Mouse (Mus musculus) MEL (cell line): Measurements from ENCODE around the gene Abcg1. TPM values are rescaled to one million over a fixed set of nuclear protein-coding genes. Genes with fewer than 3 reads are reported as not detected.

ENCODE experiments used
- DNase-seq: peaks from one replicate; pipeline ENCODE4 v3.0.0; 2011; ENCODE audit warnings: low read depth, low spot score
- H3K27ac ChIP-seq: 2 replicates; pipeline ENCODE4 v1.5.1; 2012; ENCODE audit warnings: low read depth, mild to moderate bottlenecking, control low read depth, low read length, moderate library complexity; ENCODE audit not compliant: control insufficient read depth
- H3K27me3 ChIP-seq, 2 experiments: fragments of 150-350 bp in 1 of 2; sonication (generic) in 1 of 2; 2 replicates each; pipeline ENCODE4 v1.6.1; 2012; ENCODE audit warnings: low read length in 2 of 2, mild to moderate bottlenecking in 2 of 2, improper control_type of control experiment in 1 of 2, moderate library complexity in 1 of 2; ENCODE audit not compliant: insufficient read depth in 2 of 2, control insufficient read depth in 1 of 2
- H3K36me3 ChIP-seq, 2 experiments: 2 replicates each; pipeline ENCODE4 v1.6.1; 2012 to 2014; ENCODE audit warnings: low read length in 2 of 2, improper control_type of control experiment in 1 of 2, inconsistent platforms in 1 of 2, mild to moderate bottlenecking in 1 of 2; ENCODE audit not compliant: insufficient read depth in 2 of 2, control insufficient read depth in 1 of 2
- H3K4me1 ChIP-seq, 2 experiments: fragments of 150-350 bp in 1 of 2; sonication (generic) in 1 of 2; 2 replicates each; pipeline ENCODE4 v1.6.1; 2012; ENCODE audit warnings: low read length in 2 of 2, improper control_type of control experiment in 1 of 2, mild to moderate bottlenecking in 1 of 2; ENCODE audit not compliant: insufficient read depth in 2 of 2, control insufficient read depth in 1 of 2
- H3K4me3 ChIP-seq, 2 experiments: fragments of 150-350 bp in 1 of 2; sonication (generic) in 1 of 2; 2 replicates each; pipeline ENCODE4 v1.5.1; 2012; ENCODE audit warnings: low read depth in 2 of 2, low read length in 2 of 2, mild to moderate bottlenecking in 2 of 2, moderate library complexity in 2 of 2, control low read depth in 1 of 2, improper control_type of control experiment in 1 of 2; ENCODE audit not compliant: control insufficient read depth in 1 of 2, insufficient read depth in 1 of 2
- H3K79me2 ChIP-seq: 2 replicates; pipeline ENCODE4 v1.6.1; 2012; ENCODE audit warnings: mild to moderate bottlenecking, low read length, moderate library complexity; ENCODE audit not compliant: control insufficient read depth, poor library complexity, insufficient read depth
- H3K9ac ChIP-seq: 2 replicates; pipeline ENCODE4 v1.6.1; 2012; ENCODE audit warnings: low read depth, mild to moderate bottlenecking, control low read depth, low read length, moderate library complexity; ENCODE audit not compliant: control insufficient read depth, poor library complexity, severe bottlenecking
- H3K9me3 ChIP-seq: fragments of 150-350 bp; sonication (generic); replicated peaks from 2 replicates; pipeline ENCODE4 v1.6.1; 2012; ENCODE audit warnings: mild to moderate bottlenecking, low read length, improper control_type of control experiment, moderate library complexity; ENCODE audit not compliant: insufficient read depth
- BHLHE40 ChIP-seq: IDR thresholded peaks from 2 replicates; pipeline ENCODE4 v1.6.1; 2012; ENCODE audit warnings: low read depth, mild to moderate bottlenecking, inconsistent platforms, low read length, improper control_type of control experiment, borderline replicate concordance
- CHD2 ChIP-seq: IDR thresholded peaks from 2 replicates; pipeline ENCODE4 v1.6.1; 2011; ENCODE audit warnings: low read length, improper control_type of control experiment
- E2F4 ChIP-seq: IDR thresholded peaks from 2 replicates; pipeline ENCODE4 v1.6.1; 2011; ENCODE audit warnings: low read depth, low read length, improper control_type of control experiment, borderline replicate concordance
- EP300 ChIP-seq, 2 experiments: IDR thresholded peaks; 2 replicates each; pipeline ENCODE4 v1.6.1; 2011; ENCODE audit warnings: improper control_type of control experiment in 2 of 2, low read length in 2 of 2, low read depth in 1 of 2, mild to moderate bottlenecking in 1 of 2
- GATA1 ChIP-seq: IDR thresholded peaks from 2 replicates; pipeline ENCODE4 v1.6.1; 2011; ENCODE audit warnings: low read depth, low read length, improper control_type of control experiment
- JUND ChIP-seq: IDR thresholded peaks from 2 replicates; pipeline ENCODE4 v1.6.1; 2011; ENCODE audit warnings: low read depth, mild to moderate bottlenecking, improper control_type of control experiment, low read length
- MAFK ChIP-seq: IDR thresholded peaks from 2 replicates; pipeline ENCODE4 v1.6.1; 2011; ENCODE audit warnings: low read depth, mild to moderate bottlenecking, low read length, improper control_type of control experiment, borderline replicate concordance
- MAX ChIP-seq: IDR thresholded peaks from 2 replicates; pipeline ENCODE4 v1.6.1; 2011; ENCODE audit warnings: low read length, improper control_type of control experiment
- MAZ ChIP-seq: IDR thresholded peaks from 2 replicates; pipeline ENCODE4 v1.6.1; 2012; ENCODE audit warnings: low read depth, mild to moderate bottlenecking, inconsistent platforms, low read length, improper control_type of control experiment
- MEF2A ChIP-seq: IDR thresholded peaks from 2 replicates; pipeline ENCODE4 v1.6.1; 2014; ENCODE audit warnings: low read depth, mild to moderate bottlenecking, inconsistent platforms, low read length, improper control_type of control experiment; ENCODE audit not compliant: poor library complexity, insufficient replicate concordance, severe bottlenecking; ENCODE audit errors: extremely low read depth
- MXI1 ChIP-seq: IDR thresholded peaks from 2 replicates; pipeline ENCODE4 v1.6.1; 2011; ENCODE audit warnings: mild to moderate bottlenecking, low read depth, low read length, improper control_type of control experiment
- MYC ChIP-seq: IDR thresholded peaks from 2 replicates; pipeline ENCODE4 v1.6.1; 2011; ENCODE audit warnings: low read depth, mild to moderate bottlenecking, low read length, improper control_type of control experiment, moderate library complexity
- POLR2AphosphoS2 ChIP-seq: IDR thresholded peaks from 2 replicates; pipeline ENCODE4 v1.6.1; 2011; ENCODE audit warnings: low read length, improper control_type of control experiment
- RAD21 ChIP-seq: IDR thresholded peaks from 2 replicates; pipeline ENCODE4 v1.6.1; 2011; ENCODE audit warnings: mild to moderate bottlenecking, low read depth, low read length, improper control_type of control experiment
- SIN3A ChIP-seq: IDR thresholded peaks from 2 replicates; pipeline ENCODE4 v1.6.1; 2012; ENCODE audit warnings: low read length, improper control_type of control experiment, inconsistent platforms
- SMC3 ChIP-seq: IDR thresholded peaks from 2 replicates; pipeline ENCODE4 v1.6.1; 2011; ENCODE audit warnings: low read depth, low read length, improper control_type of control experiment
- TAL1 ChIP-seq: IDR thresholded peaks from 2 replicates; pipeline ENCODE4 v1.6.1; 2012; ENCODE audit warnings: mild to moderate bottlenecking, inconsistent platforms, low read length, moderate library complexity, mixed read lengths
- TBP ChIP-seq: IDR thresholded peaks from 2 replicates; pipeline ENCODE4 v1.8.0; 2011; ENCODE audit warnings: low read depth, low read length, improper control_type of control experiment
- TCF12 ChIP-seq: IDR thresholded peaks from 2 replicates; pipeline ENCODE4 v1.6.1; 2014; ENCODE audit warnings: low read depth, mild to moderate bottlenecking, inconsistent platforms, low read length, improper control_type of control experiment, moderate library complexity
- USF2 ChIP-seq, 2 experiments: IDR thresholded peaks; 2 replicates each; pipeline ENCODE4 v1.6.1; 2011 to 2012; ENCODE audit warnings: improper control_type of control experiment in 2 of 2, low read length in 2 of 2, borderline replicate concordance in 1 of 2, inconsistent platforms in 1 of 2, low read depth in 1 of 2, mild to moderate bottlenecking in 1 of 2; ENCODE audit not compliant: insufficient read depth in 1 of 2
- ZKSCAN1 ChIP-seq: IDR thresholded peaks from 2 replicates; pipeline ENCODE4 v1.6.1; 2012; ENCODE audit warnings: low read depth, mild to moderate bottlenecking, inconsistent platforms, low read length, improper control_type of control experiment, moderate library complexity
- polyA plus RNA-seq, 2 experiments: library from polyadenylated mRNA; stranded (reverse) in 1 of 2; unstranded in 1 of 2; fragments of >175 nt in 1 of 2; fragments of >200 nt in 1 of 2; gene quantifications; 2 replicates each; pipeline versions ENCODE4 v1.2.1 to v1.2.4; 2012; ENCODE audit warnings: low replicate concordance in 2 of 2, low read depth in 1 of 2; ENCODE audit not compliant: insufficient read length in 2 of 2, insufficient read depth in 1 of 2, missing spikeins in 1 of 2
- total RNA-seq: library from RNA; depleted of rRNA; stranded (reverse); fragments of 300-350 nt; gene quantifications from 2 replicates; pipeline ENCODE4 v1.2.3, GENCODE M21; 2012

The Abcg1 gene
- total and polyA plus RNA-seq, 3 experiments = 11.6 to 18.0 TPM; not detected in 1

DNA sequence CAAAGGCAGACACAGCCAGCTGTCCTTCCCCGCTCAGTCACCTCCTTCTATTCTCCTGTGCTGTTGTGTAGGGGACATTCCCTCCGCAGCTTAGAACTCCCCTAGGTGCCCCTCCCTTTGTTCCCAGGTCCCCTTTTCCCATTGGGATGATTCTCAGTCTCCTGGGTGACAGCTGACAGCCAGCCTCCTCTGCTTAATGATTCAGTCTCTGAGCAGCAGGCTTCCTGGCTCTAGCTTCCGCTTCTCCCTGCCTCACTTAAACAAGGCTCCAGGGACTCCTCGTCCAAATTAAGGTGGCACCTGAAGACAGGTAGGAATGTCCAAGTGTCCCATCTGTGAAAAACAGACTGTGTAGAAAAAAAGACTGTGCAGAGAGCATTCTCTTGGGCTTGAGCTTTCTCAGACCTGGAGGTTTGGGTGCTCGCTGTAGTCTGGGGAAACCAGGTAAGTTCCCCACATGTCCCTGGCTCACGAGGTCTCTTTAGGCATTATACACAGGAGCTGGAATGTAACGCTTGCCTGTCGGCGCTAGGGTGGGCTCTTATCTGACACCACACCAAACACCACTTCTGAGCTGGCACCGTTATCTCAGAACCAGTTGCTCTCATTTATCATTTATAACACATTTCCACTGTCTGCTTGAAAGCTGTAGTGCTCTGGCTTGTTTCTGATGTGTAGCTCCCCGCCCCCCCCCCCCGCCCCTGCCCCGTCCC lies 33.7 kb downstream of the Abcg1 start (continued):
- TF ChIP-seq MXI1 (peak; percentile 70; the same call in 1 of the 2 replicates), ZKSCAN1 (no peak)
- TF ChIP-seq, all 39 proteins: peak for 14

- Histone ChIP-seq H3K36me3 (peaks cover 0 to 20% of the 10 kb centered on the region in 2 experiments; a peak in 2 of 4 replicates), H3K27me3 (no peaks in the 10 kb centered on the region), H3K9ac (no peak overlapping the region), H3K4me1 (peaks cover 19 to 25% of the 10 kb centered on the region in 2 experiments), H3K9me3 (no peaks in the 10 kb centered on the region), H3K27ac (no peak overlapping the region), H3K4me3 (no peak overlapping the region), H3K79me2 (no peaks in the 10 kb centered on the region; the same call in 1 of the 2 replicates)
- DNase-seq = no peak
- TF ChIP-seq MAFK (no peak), TAL1 (no peak), TBP (no peak), SIN3A (no peak), MAX (no peak), POLR2AphosphoS2 (no peak), CHD2 (no peak), MEF2A (no peak), JUND (no peak), RAD21 (no peak), EP300 (IDR thresholded peaks at IDR 0.05; ENCODE audit: low read depth in 1 of 2, low read length in 2 of 2) (no peak), SMC3 (no peak), MYC (no peak), TCF12 (no peak)
Observed at GRCm38 (mm10) chr17:31094781-31095180, 37.3 kb downstream of the Abcg1 start.

DNA sequence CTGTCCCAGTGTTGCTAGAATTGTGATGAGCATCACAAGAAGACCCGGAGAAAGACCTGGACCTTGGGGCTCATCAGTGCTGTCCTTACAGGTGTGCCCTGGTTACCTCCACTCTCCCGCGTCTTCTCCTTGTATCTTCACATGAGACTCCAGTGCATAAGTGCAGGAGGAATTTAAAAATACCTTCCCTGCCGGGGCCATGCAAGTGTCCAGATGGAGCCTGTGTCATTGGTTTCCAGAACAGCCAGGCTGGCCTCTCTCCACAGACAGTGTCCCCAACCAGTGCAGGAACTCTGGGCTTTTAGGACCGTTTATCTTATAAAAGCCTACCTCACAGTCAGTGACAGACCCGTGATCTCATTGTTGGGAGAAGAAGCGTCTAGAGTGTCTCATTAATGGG lies 38.1 kb downstream of the Abcg1 start:
- no peaks in the 10 kb centered on the region; the same call in 1 of the 2 replicates for H3K79me2 ChIP-seq
- H3K9me3 ChIP-seq = no peaks in the 10 kb centered on the region
- peaks cover 13 to 17% of the 10 kb centered on the region in 2 experiments for H3K4me1 ChIP-seq
- H3K36me3 ChIP-seq = peaks cover 0 to 14% of the 10 kb centered on the region in 2 experiments; a peak in 2 of 4 replicates
- H3K27ac ChIP-seq = no peak overlapping the region
- TF ChIP-seq MEF2A = no peak
- TF ChIP-seq MAZ = no peak
- TF ChIP-seq E2F4 = no peak
- TF ChIP-seq BHLHE40 = no peak
- no peak for TF ChIP-seq GATA1
- no peak for TF ChIP-seq USF2 (IDR thresholded peaks at IDR 0.05; ENCODE audit: borderline replicate concordance in 1 of 2, insufficient read depth in 1 of 2, low read depth in 1 of 2, low read length in 2 of 2)
- no peak for DNase-seq
- H3K9ac ChIP-seq = no peak overlapping the region
- H3K4me3 ChIP-seq = no peak overlapping the region
- H3K27me3 ChIP-seq = no peaks in the 10 kb centered on the region
